Comparison of ENCODE assay signal across 10 mouse cellular contexts in genomic region chr11:69718661-69719060, GRCm38 (mm10). TPM values are rescaled to one million over a fixed set of nuclear protein-coding genes. Genes with fewer than 3 reads are reported as not detected.
DNase-seq lines count a peak whose midpoint lies in the region; ATAC-seq and TF ChIP-seq lines count a peak whose summit lies in the region.
"Had no signal": no experiment of that assay in that cellular context is flagged by ENCODE, and none has a peak within 500 bp of the region (broad histone marks: within the 10 kb centered on the region; RNA-seq: fewer than 3 reads in every experiment).

No protein-coding gene starts in this region.

- DNase-seq in heart, postnatal 14 days: no peak
- peak; percentile 32 for DNase-seq in G1E (ENCODE audit: low spot score)
- peak; percentile 45 for DNase-seq in limb, embryonic 11.5 days (ENCODE audit: low spot score)
- no peak for DNase-seq in thymus, adult 18-20 months
- no peak for DNase-seq in layer of hippocampus, postnatal 36 days
- DNase-seq: lung, adult 18-20 months had no signal

- no peak for TF ChIP-seq CTCF in G1E (IDR thresholded peaks at IDR 0.05; ENCODE audit: low read depth, low read length)

- intact Hi-C loops in heart, postnatal 14 days (cut with DNase I): no loop called here

- no peaks in the 10 kb centered on the region for H3K36me3 ChIP-seq in heart, embryonic 16.5 days (ENCODE audit: control insufficient read depth, insufficient read depth)
- no peaks in the 10 kb centered on the region for H3K36me3 ChIP-seq in G1E (replicated peaks)
- no peaks in the 10 kb centered on the region for H3K36me3 ChIP-seq in embryonic facial prominence, embryonic 13.5 days
- no peaks in the 10 kb centered on the region for H3K36me3 ChIP-seq in limb, embryonic 11.5 days (ENCODE audit: control insufficient read depth, insufficient read depth, low read length)

- H3K9ac ChIP-seq in heart, embryonic 16.5 days (ENCODE audit: low read length): no peak overlapping the region
- 0 out of 2 replicates have a peak overlapping the region, but pooled peaks have one; percentile 49 for H3K9ac ChIP-seq in embryonic facial prominence, embryonic 13.5 days
- no peak overlapping the region for H3K9ac ChIP-seq in limb, embryonic 11.5 days (ENCODE audit: low read length)

- H3K4me1 ChIP-seq in heart, embryonic 16.5 days (ENCODE audit: control insufficient read depth, insufficient read depth, low read length): peaks cover 5% of the 10 kb centered on the region
- H3K4me1 ChIP-seq in G1E (ENCODE audit: insufficient read depth, low read depth, low read length): peaks cover 42% of the 10 kb centered on the region
- peaks cover 15% of the 10 kb centered on the region; the same call in 1 of the 2 replicates for H3K4me1 ChIP-seq in embryonic facial prominence, embryonic 13.5 days
- peaks cover 8% of the 10 kb centered on the region; the same call in 1 of the 2 replicates for H3K4me1 ChIP-seq in limb, embryonic 11.5 days (ENCODE audit: control insufficient read depth, insufficient read depth, low read length)

- no peak for ATAC-seq in heart, embryonic 16.5 days (replicated peaks; ENCODE audit: extremely low read depth, insufficient read depth, low FRiP score)
- ATAC-seq in G1E (ENCODE audit: extremely low read depth, insufficient number of reproducible peaks, low FRiP score, poor library complexity, severe bottlenecking): no peak
- ATAC-seq in embryonic facial prominence, embryonic 13.5 days (ENCODE audit: insufficient number of reproducible peaks, insufficient read depth, low FRiP score, low TSS enrichment, low read depth): no peak
- ATAC-seq in limb, embryonic 11.5 days (ENCODE audit: insufficient number of reproducible peaks, low FRiP score, low TSS enrichment, low read depth): no peak
- no peak for ATAC-seq in inflammation-experienced regulatory T-cells, adult 6 months

- peak overlapping the region; percentile 15; the same call in 1 of the 2 replicates for H3K4me2 ChIP-seq in heart, embryonic 16.5 days (ENCODE audit: low read depth, low read length)
- H3K4me2 ChIP-seq in embryonic facial prominence, embryonic 13.5 days: peak overlapping the region; percentile 43
- no peak overlapping the region for H3K4me2 ChIP-seq in limb, embryonic 11.5 days (ENCODE audit: low read depth, severe bottlenecking)

- H3K9me3 ChIP-seq in heart, embryonic 16.5 days (replicated peaks; ENCODE audit: control insufficient read depth, low read length): no peaks in the 10 kb centered on the region; the same call in 1 of the 2 replicates
- no peaks in the 10 kb centered on the region for H3K9me3 ChIP-seq in G1E (replicated peaks)
- H3K9me3 ChIP-seq in embryonic facial prominence, embryonic 13.5 days: no peaks in the 10 kb centered on the region
- H3K9me3 ChIP-seq in limb, embryonic 11.5 days (ENCODE audit: control insufficient read depth, low read length): no peaks in the 10 kb centered on the region

- 35% methylated on average over 15 of the region's 15 CpGs for WGBS in heart, embryonic 16.5 days
- 22% methylated on average over 15 of the region's 15 CpGs for WGBS in embryonic facial prominence, embryonic 13.5 days
- WGBS in limb, embryonic 11.5 days: 26% methylated on average over 15 of the region's 15 CpGs

- H3K4me3 ChIP-seq in heart, embryonic 16.5 days (ENCODE audit: low read length): no peak overlapping the region
- peak overlapping the region; percentile 44; the same call in 1 of the 2 replicates for H3K4me3 ChIP-seq in G1E (ENCODE audit: low read depth, low read length)
- H3K4me3 ChIP-seq in embryonic facial prominence, embryonic 13.5 days: 0 out of 2 replicates have a peak overlapping the region, but pooled peaks have one; percentile 14
- H3K4me3 ChIP-seq in limb, embryonic 11.5 days (ENCODE audit: low read depth, low read length): no peak overlapping the region

- no peaks in the 10 kb centered on the region for H3K27me3 ChIP-seq in heart, embryonic 16.5 days (ENCODE audit: control insufficient read depth, insufficient read depth, low read length)
- peaks cover 14% of the 10 kb centered on the region for H3K27me3 ChIP-seq in G1E (ENCODE audit: insufficient read depth, low read length)
- no peaks in the 10 kb centered on the region for H3K27me3 ChIP-seq in embryonic facial prominence, embryonic 13.5 days
- H3K27me3 ChIP-seq in limb, embryonic 11.5 days (ENCODE audit: control insufficient read depth, insufficient read depth, low read length): no peaks in the 10 kb centered on the region

- no peak overlapping the region for H3K27ac ChIP-seq in heart, embryonic 16.5 days (ENCODE audit: low read length)
- no peak overlapping the region for H3K27ac ChIP-seq in embryonic facial prominence, embryonic 13.5 days
- H3K27ac ChIP-seq in limb, embryonic 11.5 days (replicated peaks; ENCODE audit: low read depth, low read length): no peak overlapping the region

RNA-seq across cellular contexts. Expression of gene Tnfsfm13, which starts 22.8 kb away (rescaled TPM):
- polyA plus RNA-seq in heart, embryonic 16.5 days (2015; fragmentation: Nextera tagmentation; extraction: Ambion mirVana): 3.1 and 3.5 TPM in 2 replicates
- total RNA-seq in heart, postnatal 14 days (2021): 1 to 10 TPM; 2.9 to 4.1 TPM
- total RNA-seq in G1E (2014; fragmentation: Nextera tagmentation) (not detected in 2 replicates), G1E (2017) (not detected in 2 replicates)
- polyA plus RNA-seq in G1E (2012): not detected in 2 replicates
- 2.8 and 3.8 TPM in 2 replicates for polyA plus RNA-seq in embryonic facial prominence, embryonic 13.5 days (2015; fragmentation: Nextera tagmentation; extraction: Ambion mirVana)
- 1.1 and 1.3 TPM in 2 replicates for polyA plus RNA-seq in limb, embryonic 11.5 days (2014; fragmentation: Nextera tagmentation; extraction: Ambion mirVana)
- polyA plus RNA-seq in inflammation-experienced regulatory T-cells, adult 6 months (2017; shearing (Covaris generic)): not detected
- 1 to 10 TPM in 1 of 2 experiments, under 1 TPM in 1; 0.90 to 1.2 TPM for total RNA-seq in layer of hippocampus, postnatal 36 days (2021)
- total RNA-seq: MEL had no signal

RNA-seq across cellular contexts. Expression of gene Tnfsf12, which starts 23.0 kb away (rescaled TPM):
- polyA plus RNA-seq in heart, embryonic 16.5 days (2015; fragmentation: Nextera tagmentation; extraction: Ambion mirVana): 5.9 and 7.8 TPM in 2 replicates
- total RNA-seq in heart, postnatal 14 days (2021): 10 to 100 TPM; 14.8 to 20.2 TPM
- total RNA-seq in G1E (2014; fragmentation: Nextera tagmentation) (not detected in 2 replicates), G1E (2017) (not detected in 2 replicates)
- polyA plus RNA-seq in G1E (2012): not detected in 2 replicates
- polyA plus RNA-seq in embryonic facial prominence, embryonic 13.5 days (2015; fragmentation: Nextera tagmentation; extraction: Ambion mirVana): 5.7 and 6.4 TPM in 2 replicates
- 2.6 and 3.3 TPM in 2 replicates for polyA plus RNA-seq in limb, embryonic 11.5 days (2014; fragmentation: Nextera tagmentation; extraction: Ambion mirVana)
- not detected for polyA plus RNA-seq in inflammation-experienced regulatory T-cells, adult 6 months (2017; shearing (Covaris generic))
- total RNA-seq in layer of hippocampus, postnatal 36 days (2021): 1 to 10 TPM; 8.2 to 8.8 TPM
- total RNA-seq: MEL had no signal

RNA-seq across cellular contexts. Expression of gene Tnfsf13, which starts 33.1 kb away (rescaled TPM):
- polyA plus RNA-seq in heart, embryonic 16.5 days (2015; fragmentation: Nextera tagmentation; extraction: Ambion mirVana): 0.45 and 0.85 TPM in 2 replicates
- 1 to 10 TPM; 2.7 to 3.2 TPM for total RNA-seq in heart, postnatal 14 days (2021)
- not detected in 2 replicates for total RNA-seq in G1E (2014; fragmentation: Nextera tagmentation)
- total RNA-seq in G1E (2017): not detected in 2 replicates
- polyA plus RNA-seq in G1E (2012): not detected in 2 replicates
- polyA plus RNA-seq in embryonic facial prominence, embryonic 13.5 days (2015; fragmentation: Nextera tagmentation; extraction: Ambion mirVana): 0.21 and 0.39 TPM in 2 replicates
- not detected in 2 replicates for polyA plus RNA-seq in limb, embryonic 11.5 days (2014; fragmentation: Nextera tagmentation; extraction: Ambion mirVana)
- not detected for polyA plus RNA-seq in inflammation-experienced regulatory T-cells, adult 6 months (2017; shearing (Covaris generic))
- total RNA-seq in layer of hippocampus, postnatal 36 days (2021): 1 to 10 TPM; 2.1 to 3.1 TPM

RNA-seq across cellular contexts. Expression of gene Senp3, which starts 36.8 kb away (rescaled TPM):
- 55.8 and 58.0 TPM in 2 replicates for polyA plus RNA-seq in heart, embryonic 16.5 days (2015; fragmentation: Nextera tagmentation; extraction: Ambion mirVana)
- 10 to 100 TPM; 39.7 to 42.1 TPM for total RNA-seq in heart, postnatal 14 days (2021)
- total RNA-seq in G1E (2014; fragmentation: Nextera tagmentation) (111 and 128 TPM in 2 replicates), G1E (2017) (107 and 111 TPM in 2 replicates)
- 125 and 142 TPM in 2 replicates for polyA plus RNA-seq in G1E (2012)
- 119 and 122 TPM in 2 replicates for polyA plus RNA-seq in embryonic facial prominence, embryonic 13.5 days (2015; fragmentation: Nextera tagmentation; extraction: Ambion mirVana)
- 125 and 127 TPM in 2 replicates for polyA plus RNA-seq in limb, embryonic 11.5 days (2014; fragmentation: Nextera tagmentation; extraction: Ambion mirVana)
- 10 to 100 TPM; 21.8 to 38.0 (median 32.0) TPM for polyA plus RNA-seq in inflammation-experienced regulatory T-cells, adult 6 months (2017; shearing (Covaris generic))
- total RNA-seq in layer of hippocampus, postnatal 36 days (2021): 100 to 1,000 TPM; 101 to 122 TPM

RNA-seq across cellular contexts. Expression of gene Polr2a, which starts 39.8 kb away (rescaled TPM):
- 13.8 and 16.9 TPM in 2 replicates for polyA plus RNA-seq in heart, embryonic 16.5 days (2015; fragmentation: Nextera tagmentation; extraction: Ambion mirVana)
- 10 to 100 TPM; 35.6 to 37.5 TPM for total RNA-seq in heart, postnatal 14 days (2021)
- total RNA-seq in G1E (2014; fragmentation: Nextera tagmentation) (192 and 251 TPM in 2 replicates), G1E (2017) (21.3 and 26.2 TPM in 2 replicates)
- 116 and 119 TPM in 2 replicates for polyA plus RNA-seq in G1E (2012)
- 27.3 and 31.3 TPM in 2 replicates for polyA plus RNA-seq in embryonic facial prominence, embryonic 13.5 days (2015; fragmentation: Nextera tagmentation; extraction: Ambion mirVana)
- 64.0 and 78.3 TPM in 2 replicates for polyA plus RNA-seq in limb, embryonic 11.5 days (2014; fragmentation: Nextera tagmentation; extraction: Ambion mirVana)
- polyA plus RNA-seq in inflammation-experienced regulatory T-cells, adult 6 months (2017; shearing (Covaris generic)): 10 to 100 TPM; 27.3 to 28.4 (median 27.7) TPM
- total RNA-seq in layer of hippocampus, postnatal 36 days (2021): 10 to 100 TPM; 61.2 to 61.3 TPM

Comparison
In these comparisons a context has a peak if more than half of its experiments do, and no peak if none do; other contexts are left out.
1. H3K4me3 ChIP-seq: peak in G1E (single experiment) and embryonic facial prominence, embryonic 13.5 days (single experiment); none in heart, embryonic 16.5 days (single experiment) and limb, embryonic 11.5 days (single experiment).
2. DNase-seq: peak in G1E (single experiment) and limb, embryonic 11.5 days (single experiment); none in heart, postnatal 14 days (0 of 2), thymus, adult 18-20 months (0 of 2) and layer of hippocampus, postnatal 36 days (0 of 2).